Mouse (Mus musculus) erythroblast, embryonic 14.5 days (primary cell): ENCODE results near the gene Dgkg.

Experiments used
- GATA1 ChIP-seq: IDR thresholded peaks from 2 replicates; pipeline ENCODE4 v1.6.1; 2012; ENCODE audit warnings: low read length, inconsistent platforms, mixed read lengths
- TAL1 ChIP-seq: IDR thresholded peaks from 3 replicates; pipeline ENCODE4 v1.6.1; 2012; ENCODE audit warnings: low read length, inconsistent platforms, mixed read lengths

GRCm38 (mm10) chr16:22629900-22630299 lies 27.1 kb downstream of the Dgkg start:
- TF ChIP-seq GATA1, result no peak
- no peak for TF ChIP-seq TAL1
